Mouse (Mus musculus): ENCODE results near the gene Apc2. TPM values are rescaled to one million over a fixed set of nuclear protein-coding genes. Genes with fewer than 3 reads are reported as not detected.

Apc2 gene
- polyA plus RNA-seq, 1 experiment = 4.1 TPM

DNA sequence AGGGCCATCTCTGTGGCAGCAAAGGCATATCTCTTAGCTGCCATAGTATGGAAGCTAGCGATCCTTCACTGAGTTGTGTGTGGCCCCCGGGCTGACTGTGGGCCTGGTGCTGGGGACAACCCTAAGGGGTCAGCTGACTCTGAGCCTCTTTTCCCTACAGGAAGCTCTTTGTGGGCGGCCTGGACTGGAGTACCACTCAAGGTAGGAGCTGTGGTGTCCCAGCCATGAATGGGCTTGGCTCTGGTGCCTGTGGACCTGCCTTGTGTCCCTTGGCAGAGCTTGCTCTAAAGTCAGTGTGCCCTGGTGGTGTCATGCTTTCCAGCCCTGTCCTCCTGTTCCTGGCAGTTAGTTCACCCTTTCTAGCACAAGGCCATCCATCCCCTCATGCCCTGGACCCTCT lies 21.9 kb upstream of the Apc2 start:
- TF ChIP-seq POLR2A (IDR thresholded peaks at IDR 0.05; ENCODE audit: borderline replicate concordance, extremely low read depth, low read depth, low read length) (no peak), CTCF (IDR thresholded peaks at IDR 0.05; ENCODE audit: insufficient read depth, low read length) (no peak)
- DNase-seq = no peak
- WGBS = 70% methylated on average over 3 of the region's 3 CpGs

DNA sequence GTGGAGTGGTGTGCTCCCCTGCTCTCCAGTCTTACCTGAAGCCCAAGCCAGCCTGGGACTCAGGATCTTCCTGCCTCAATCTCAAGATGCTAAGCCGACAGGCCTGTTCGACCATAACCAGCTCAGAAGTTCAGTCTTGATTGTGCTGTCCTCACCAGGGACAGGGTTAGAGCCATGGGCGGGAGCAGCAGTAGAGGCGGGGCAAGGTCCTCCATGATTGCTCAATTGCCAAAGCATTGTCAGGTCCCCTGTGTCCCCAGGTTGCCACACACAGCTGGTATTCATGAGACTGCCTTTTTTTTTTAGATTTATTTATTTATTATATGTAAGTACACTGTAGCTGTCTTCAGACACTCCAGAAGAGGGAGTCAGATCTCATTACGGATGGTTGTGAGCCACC lies 19.5 kb upstream of the Apc2 start:
- DNase-seq = no peak
- WGBS = 66% methylated on average over 5 of the region's 5 CpGs

More for the DNA sequence above, 21.9 kb upstream of the Apc2 start:
- Histone ChIP-seq H3K4me1 (ENCODE audit: control insufficient read depth, insufficient read depth, low read length) (peaks cover 14% of the 10 kb centered on the region; the same call in 1 of the 2 replicates), H3K4me3 (replicated peaks; ENCODE audit: extremely low read depth, low read depth, low read length) (no peak overlapping the region)

GRCm38 (mm10) chr10:80278390-80278789 lies 17.4 kb upstream of the Apc2 start:
- DNase-seq = no peak
- no peak overlapping the region for H3K4me3 ChIP-seq (replicated peaks; ENCODE audit: extremely low read depth, low read depth, low read length)
- 89% methylated on average over 9 of the region's 9 CpGs for WGBS

More for the DNA sequence above, 19.5 kb upstream of the Apc2 start:
- Histone ChIP-seq H3K4me3 (replicated peaks; ENCODE audit: extremely low read depth, low read depth, low read length) (no peak overlapping the region), H3K4me1 (ENCODE audit: control insufficient read depth, insufficient read depth, low read length) (peaks cover 2% of the 10 kb centered on the region; the same call in 1 of the 2 replicates)
- TF ChIP-seq POLR2A (IDR thresholded peaks at IDR 0.05; ENCODE audit: borderline replicate concordance, extremely low read depth, low read depth, low read length) (no peak), CTCF (IDR thresholded peaks at IDR 0.05; ENCODE audit: insufficient read depth, low read length) (no peak)

DNA sequence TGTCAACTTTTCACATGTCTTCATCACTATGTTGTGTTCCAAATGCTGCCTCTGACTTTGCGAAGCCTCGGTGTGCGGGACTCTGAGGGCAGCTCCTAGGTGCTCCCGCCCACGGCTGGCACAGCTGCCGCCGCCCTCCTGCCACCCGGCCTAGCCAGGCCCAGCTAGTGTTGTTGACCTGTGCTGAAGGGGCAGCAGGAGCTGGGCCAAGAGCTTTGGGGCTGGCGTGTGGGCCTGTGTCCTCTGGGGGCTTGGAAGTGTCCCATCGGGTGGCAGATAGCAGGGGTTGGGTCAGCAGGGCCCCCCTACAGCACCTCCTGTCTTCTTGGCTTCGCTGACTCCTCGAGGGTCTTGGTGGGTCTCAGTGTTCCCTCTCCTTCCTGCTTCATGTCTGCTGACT lies 16.5 kb upstream of the Apc2 start:
- no peak for DNase-seq
- Histone ChIP-seq H3K4me3 (replicated peaks; ENCODE audit: extremely low read depth, low read depth, low read length) (no peak overlapping the region), H3K4me1 (ENCODE audit: control insufficient read depth, insufficient read depth, low read length) (0 out of 2 replicates have a peak, but pooled peaks cover 4% of the 10 kb centered on the region)
- no peak for TF ChIP-seq POLR2A (IDR thresholded peaks at IDR 0.05; ENCODE audit: borderline replicate concordance, extremely low read depth, low read depth, low read length)
- no peak for TF ChIP-seq CTCF (IDR thresholded peaks at IDR 0.05; ENCODE audit: insufficient read depth, low read length)
- whole genome bisulfite sequencing = 84% methylated on average over 12 of the region's 12 CpGs

More at GRCm38 (mm10) chr10:80278390-80278789, 17.4 kb upstream of the Apc2 start:
- TF ChIP-seq CTCF (IDR thresholded peaks at IDR 0.05; ENCODE audit: insufficient read depth, low read length) (no peak), POLR2A (IDR thresholded peaks at IDR 0.05; ENCODE audit: borderline replicate concordance, extremely low read depth, low read depth, low read length) (no peak)
- H3K4me1 ChIP-seq (ENCODE audit: control insufficient read depth, insufficient read depth, low read length) = 0 out of 2 replicates have a peak, but pooled peaks cover 4% of the 10 kb centered on the region

DNA sequence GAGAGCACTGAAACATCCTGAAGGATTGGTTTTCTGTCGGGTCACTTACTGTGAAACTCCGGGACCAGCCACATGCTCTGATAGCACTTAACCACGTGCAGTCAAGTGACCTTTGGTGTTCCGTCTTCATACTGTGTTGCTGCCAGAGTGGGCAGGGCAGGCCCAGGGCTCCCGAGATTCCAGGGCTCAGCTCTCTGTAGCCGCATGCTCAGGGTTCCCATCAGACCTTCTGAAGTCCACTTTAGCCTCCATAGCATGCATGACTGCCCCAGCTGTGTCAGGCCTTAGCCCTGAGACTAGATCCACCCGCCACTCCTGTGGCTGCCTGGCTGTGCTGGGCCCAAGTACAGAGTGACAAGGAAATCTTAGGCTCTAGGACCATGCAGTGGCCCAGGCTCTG lies 14.5 kb upstream of the Apc2 start:
- no peak overlapping the region for H3K4me3 ChIP-seq (replicated peaks; ENCODE audit: extremely low read depth, low read depth, low read length)
- DNase-seq = peak; percentile 43
- WGBS = 64% methylated on average over 7 of the region's 7 CpGs
- 0 out of 2 replicates have a peak, but pooled peaks cover 4% of the 10 kb centered on the region for H3K4me1 ChIP-seq (ENCODE audit: control insufficient read depth, insufficient read depth, low read length)
- TF ChIP-seq CTCF (IDR thresholded peaks at IDR 0.05; ENCODE audit: insufficient read depth, low read length) (no peak), POLR2A (IDR thresholded peaks at IDR 0.05; ENCODE audit: borderline replicate concordance, extremely low read depth, low read depth, low read length) (no peak)

DNA sequence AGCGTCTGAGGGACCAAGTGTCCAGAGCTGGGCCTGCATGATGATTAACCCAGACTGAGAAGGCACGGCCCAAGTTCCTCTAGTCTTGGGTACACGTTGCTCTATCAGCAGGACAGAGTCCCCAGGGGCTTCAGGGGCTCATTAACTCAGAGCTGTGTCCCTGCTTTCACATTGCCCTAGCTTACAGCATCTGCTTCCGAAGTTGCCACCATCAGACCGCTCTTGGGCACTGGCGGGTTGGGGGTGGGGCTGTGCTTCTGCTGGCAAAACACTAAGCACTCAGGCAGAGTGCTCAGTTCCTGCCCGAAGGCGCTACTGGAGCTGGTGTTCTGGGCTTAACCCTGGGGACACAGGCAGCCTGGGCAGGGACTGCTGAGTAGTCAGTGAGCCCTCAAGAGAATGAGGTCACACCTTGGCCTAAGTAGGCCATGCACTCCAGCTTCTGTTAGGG lies 13.8 kb upstream of the Apc2 start:
- Histone ChIP-seq H3K4me3 (replicated peaks; ENCODE audit: extremely low read depth, low read depth, low read length) (no peak overlapping the region), H3K4me1 (ENCODE audit: control insufficient read depth, insufficient read depth, low read length) (0 out of 2 replicates have a peak, but pooled peaks cover 4% of the 10 kb centered on the region)
- DNase-seq = peak; percentile 66
- TF ChIP-seq CTCF (IDR thresholded peaks at IDR 0.05; ENCODE audit: insufficient read depth, low read length) (no peak), POLR2A (IDR thresholded peaks at IDR 0.05; ENCODE audit: borderline replicate concordance, extremely low read depth, low read depth, low read length) (0 out of 2 replicates have a peak, but pooled peaks have one; percentile 23)
- WGBS = 59% methylated on average over 8 of the region's 8 CpGs

- 67% methylated on average over 20 of the region's 20 CpGs for WGBS
Observed at GRCm38 (mm10) chr10:80282481-80283441, 13.0 kb upstream of the Apc2 start.

GRCm38 (mm10) chr10:80285222-80286070 lies 10.3 kb upstream of the Apc2 start:
- no peak for DNase-seq
- H3K4me1 ChIP-seq (ENCODE audit: control insufficient read depth, insufficient read depth, low read length) = 0 out of 2 replicates have a peak, but pooled peaks cover 4% of the 10 kb centered on the region
- TF ChIP-seq POLR2A (IDR thresholded peaks at IDR 0.05; ENCODE audit: borderline replicate concordance, extremely low read depth, low read depth, low read length) (no peak), CTCF (IDR thresholded peaks at IDR 0.05; ENCODE audit: insufficient read depth, low read length) (no peak)
- 79% methylated on average over 13 of the region's 15 CpGs for WGBS
- H3K4me3 ChIP-seq (replicated peaks; ENCODE audit: extremely low read depth, low read depth, low read length) = no peak overlapping the region

More at GRCm38 (mm10) chr10:80282481-80283441, 13.0 kb upstream of the Apc2 start:
- Histone ChIP-seq H3K4me1 (ENCODE audit: control insufficient read depth, insufficient read depth, low read length) (0 out of 2 replicates have a peak, but pooled peaks cover 4% of the 10 kb centered on the region), H3K4me3 (replicated peaks; ENCODE audit: extremely low read depth, low read depth, low read length) (no peak overlapping the region)
- peak; percentile 58 for DNase-seq
- no peak for TF ChIP-seq CTCF (IDR thresholded peaks at IDR 0.05; ENCODE audit: insufficient read depth, low read length)
- TF ChIP-seq POLR2A (IDR thresholded peaks at IDR 0.05; ENCODE audit: borderline replicate concordance, extremely low read depth, low read depth, low read length) = no peak

DNA sequence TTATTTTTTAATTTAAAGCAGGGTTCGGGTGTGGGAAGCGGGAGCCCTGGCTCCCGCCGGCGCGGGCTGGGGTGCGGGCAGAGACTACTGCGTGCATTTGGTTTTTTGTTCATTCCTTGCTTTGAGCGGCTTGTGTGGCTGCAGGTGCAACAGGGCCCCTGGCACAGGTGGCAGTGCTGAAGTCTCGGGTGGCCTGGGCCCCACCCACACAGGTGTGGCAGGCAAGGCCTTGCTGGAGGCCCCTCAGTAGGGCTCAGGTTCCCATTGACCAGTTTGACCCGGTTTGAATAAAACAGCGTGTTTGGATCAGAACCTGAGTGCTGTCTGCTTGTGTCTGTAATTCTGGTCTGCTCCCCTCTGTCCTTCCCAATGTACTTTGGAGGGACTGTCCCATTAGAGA lies 7.7 kb upstream of the Apc2 start:
- no peak for DNase-seq
- H3K4me3 ChIP-seq (replicated peaks; ENCODE audit: extremely low read depth, low read depth, low read length) = no peak overlapping the region
- TF ChIP-seq CTCF (IDR thresholded peaks at IDR 0.05; ENCODE audit: insufficient read depth, low read length) (no peak), POLR2A (IDR thresholded peaks at IDR 0.05; ENCODE audit: borderline replicate concordance, extremely low read depth, low read depth, low read length) (no peak)
- WGBS = 89% methylated on average over 12 of the region's 12 CpGs
- H3K4me1 ChIP-seq (ENCODE audit: control insufficient read depth, insufficient read depth, low read length) = no peaks in the 10 kb centered on the region; the same call in 1 of the 2 replicates
